Mouse (Mus musculus) midbrain, embryonic 15.5 days (tissue): ENCODE data around the gene Stt3b. TPM values are rescaled to one million over a fixed set of nuclear protein-coding genes. Genes with fewer than 3 reads are reported as not detected.

Experiments
- ATAC-seq: fragments of 200-750 bp; cut with Nextera tagmentation; replicated peaks from 2 replicates; pipeline ENCODE4 v1.8.0; 2017; ENCODE audit warnings: moderate TSS enrichment
- H3K27ac ChIP-seq: fragments of 300-500 bp; sonication (generic); 2 replicates; pipeline ENCODE4 v1.5.1; 2015; ENCODE audit warnings: mild to moderate bottlenecking, inconsistent platforms
- H3K27me3 ChIP-seq: fragments of 300-500 bp; sonication (generic); replicated peaks from 2 replicates; pipeline ENCODE4 v1.6.1; 2015; ENCODE audit warnings: inconsistent platforms
- H3K36me3 ChIP-seq: fragments of 300-500 bp; sonication (generic); replicated peaks from 2 replicates; pipeline ENCODE4 v1.6.1; 2015; ENCODE audit warnings: inconsistent platforms
- H3K4me1 ChIP-seq: fragments of 300-500 bp; sonication (generic); 2 replicates; pipeline ENCODE4 v1.6.1; 2015; ENCODE audit warnings: inconsistent platforms
- H3K4me2 ChIP-seq: fragments of 300-500 bp; sonication (generic); 2 replicates; pipeline ENCODE4 v1.6.1; 2015; ENCODE audit warnings: inconsistent platforms, mild to moderate bottlenecking, moderate library complexity
- H3K4me3 ChIP-seq: fragments of 300-500 bp; sonication (generic); 2 replicates; pipeline ENCODE4 v1.5.1; 2015; ENCODE audit warnings: mild to moderate bottlenecking, inconsistent platforms
- H3K9ac ChIP-seq: fragments of 300-500 bp; sonication (generic); 2 replicates; pipeline ENCODE4 v1.6.1; 2015; ENCODE audit warnings: mild to moderate bottlenecking, inconsistent platforms
- H3K9me3 ChIP-seq: fragments of 300-500 bp; sonication (generic); 2 replicates; pipeline ENCODE4 v1.6.1; 2016; ENCODE audit warnings: inconsistent platforms
- WGBS: fragments of 180-500 bp; shearing (Covaris S2); methylation state at CpG from one replicate; pipeline ENCODE4 v1.1.7; 2015; ENCODE audit warnings: mixed read lengths; 5-methylcytosine and 5-hydroxymethylcytosine counted together
- polyA plus RNA-seq: library from polyadenylated mRNA; unstranded; fragments of >200 nt; fragmentation: Nextera tagmentation; extraction: Ambion mirVana; gene quantifications from 2 replicates; pipeline ENCODE4 v1.2.1, GENCODE M21; 2015

The Stt3b gene
- polyA plus RNA-seq, 1 experiment from 2014 or later: 80.5 TPM

GRCm38 (mm10) chr9:115220466-115220865, 89.8 kb downstream of the Stt3b start:
- H3K9ac ChIP-seq: no peak overlapping the region
- 80% methylated on average over 7 of the region's 7 CpGs for WGBS
- no peak overlapping the region for H3K4me3 ChIP-seq
- H3K27ac ChIP-seq: no peak overlapping the region
- no peak for ATAC-seq
- H3K4me2 ChIP-seq: no peak overlapping the region
- H3K9me3 ChIP-seq: no peaks in the 10 kb centered on the region
- no peaks in the 10 kb centered on the region for H3K36me3 ChIP-seq
- H3K27me3 ChIP-seq: no peaks in the 10 kb centered on the region
- peaks cover 7% of the 10 kb centered on the region; the same call in 1 of the 2 replicates for H3K4me1 ChIP-seq

GRCm38 (mm10) chr9:115217984-115218383, 92.2 kb downstream of the Stt3b start:
- no peak for ATAC-seq
- H3K9ac ChIP-seq: no peak overlapping the region
- no peak overlapping the region for H3K27ac ChIP-seq
- 34% methylated on average over 9 of the region's 9 CpGs for WGBS
- no peak overlapping the region for H3K4me3 ChIP-seq
- H3K9me3 ChIP-seq: no peaks in the 10 kb centered on the region
- H3K27me3 ChIP-seq: no peaks in the 10 kb centered on the region
- H3K36me3 ChIP-seq: no peaks in the 10 kb centered on the region
- peaks cover 4% of the 10 kb centered on the region; the same call in 1 of the 2 replicates for H3K4me1 ChIP-seq
- no peak overlapping the region for H3K4me2 ChIP-seq

- ATAC-seq: no peak
- no peaks in the 10 kb centered on the region for H3K9me3 ChIP-seq
- H3K36me3 ChIP-seq: no peaks in the 10 kb centered on the region
- 34% methylated on average over 21 of the region's 21 CpGs for WGBS
- no peak overlapping the region for H3K4me2 ChIP-seq
- no peak overlapping the region for H3K4me3 ChIP-seq
- H3K9ac ChIP-seq: no peak overlapping the region
- H3K27me3 ChIP-seq: no peaks in the 10 kb centered on the region
- H3K4me1 ChIP-seq: peaks cover 4% of the 10 kb centered on the region; the same call in 1 of the 2 replicates
- no peak overlapping the region for H3K27ac ChIP-seq
Measured at GRCm38 (mm10) chr9:115215830-115216701, 94.2 kb downstream of the Stt3b start.

- ATAC-seq: no peak
- WGBS: 20% methylated on average over 7 of the region's 7 CpGs
- no peak overlapping the region for H3K4me2 ChIP-seq
- no peak overlapping the region for H3K4me3 ChIP-seq
- H3K27ac ChIP-seq: no peak overlapping the region
- H3K36me3 ChIP-seq: no peaks in the 10 kb centered on the region
- H3K9me3 ChIP-seq: no peaks in the 10 kb centered on the region
- no peaks in the 10 kb centered on the region for H3K27me3 ChIP-seq
- H3K4me1 ChIP-seq: peaks cover 7% of the 10 kb centered on the region
- no peak overlapping the region for H3K9ac ChIP-seq
Measured at GRCm38 (mm10) chr9:115214572-115215571, 95.3 kb downstream of the Stt3b start.

- 0 out of 2 replicates have a peak overlapping the region, but pooled peaks have one; percentile 26 for H3K27ac ChIP-seq
- 78% methylated on average over 5 of the region's 5 CpGs for WGBS
- H3K4me1 ChIP-seq: peaks cover 7% of the 10 kb centered on the region
- no peaks in the 10 kb centered on the region for H3K36me3 ChIP-seq
- H3K27me3 ChIP-seq: no peaks in the 10 kb centered on the region
- no peak for ATAC-seq
- H3K9ac ChIP-seq: no peak overlapping the region
- no peaks in the 10 kb centered on the region for H3K9me3 ChIP-seq
- no peak overlapping the region for H3K4me2 ChIP-seq
- no peak overlapping the region for H3K4me3 ChIP-seq
Measured at GRCm38 (mm10) chr9:115213755-115214264, 96.4 kb downstream of the Stt3b start.

- no peak for ATAC-seq
Measured at GRCm38 (mm10) chr9:115210535-115210934, 99.7 kb downstream of the Stt3b start.

GRCm38 (mm10) chr9:115209737-115210136, 100.5 kb downstream of the Stt3b start:
- peaks cover 3% of the 10 kb centered on the region; the same call in 1 of the 2 replicates for H3K4me1 ChIP-seq
- H3K9ac ChIP-seq: no peak overlapping the region
- no peak for ATAC-seq
- no peak overlapping the region for H3K4me2 ChIP-seq
- WGBS: 91% methylated on average over 7 of the region's 7 CpGs
- no peaks in the 10 kb centered on the region for H3K36me3 ChIP-seq
- no peak overlapping the region for H3K4me3 ChIP-seq
- no peaks in the 10 kb centered on the region for H3K27me3 ChIP-seq
- no peak overlapping the region for H3K27ac ChIP-seq
- H3K9me3 ChIP-seq: no peaks in the 10 kb centered on the region

More at GRCm38 (mm10) chr9:115210535-115210934, 99.7 kb downstream of the Stt3b start:
- H3K4me1 ChIP-seq: peaks cover 3% of the 10 kb centered on the region; the same call in 1 of the 2 replicates
- H3K36me3 ChIP-seq: no peaks in the 10 kb centered on the region
- H3K4me3 ChIP-seq: no peak overlapping the region
- no peak overlapping the region for H3K4me2 ChIP-seq
- H3K27me3 ChIP-seq: no peaks in the 10 kb centered on the region
- no peaks in the 10 kb centered on the region for H3K9me3 ChIP-seq
- no peak overlapping the region for H3K27ac ChIP-seq
- no peak overlapping the region for H3K9ac ChIP-seq
- WGBS: 83% methylated on average over 12 of the region's 12 CpGs

GRCm38 (mm10) chr9:115206219-115206618, 104.0 kb downstream of the Stt3b start:
- no peak overlapping the region for H3K4me2 ChIP-seq
- WGBS: 75% methylated on average over 5 of the region's 5 CpGs
- no peak overlapping the region for H3K9ac ChIP-seq
- H3K4me1 ChIP-seq: peaks cover 3% of the 10 kb centered on the region; the same call in 1 of the 2 replicates
- no peak overlapping the region for H3K27ac ChIP-seq
- no peaks in the 10 kb centered on the region for H3K36me3 ChIP-seq
- no peak for ATAC-seq
- no peaks in the 10 kb centered on the region for H3K27me3 ChIP-seq
- H3K9me3 ChIP-seq: no peaks in the 10 kb centered on the region
- H3K4me3 ChIP-seq: no peak overlapping the region

- no peak for ATAC-seq
- Histone ChIP-seq H3K27ac (no peak overlapping the region), H3K9me3 (no peaks in the 10 kb centered on the region), H3K9ac (no peak overlapping the region), H3K36me3 (no peaks in the 10 kb centered on the region), H3K4me3 (no peak overlapping the region), H3K4me2 (no peak overlapping the region), H3K27me3 (no peaks in the 10 kb centered on the region), H3K4me1 (no peaks in the 10 kb centered on the region)
- WGBS: 28% methylated on average over 6 of the region's 6 CpGs
Measured at GRCm38 (mm10) chr9:115205491-115205890, 104.7 kb downstream of the Stt3b start.

- Histone ChIP-seq H3K36me3 (no peaks in the 10 kb centered on the region), H3K4me1 (no peaks in the 10 kb centered on the region), H3K9me3 (no peaks in the 10 kb centered on the region), H3K4me3 (no peak overlapping the region), H3K27ac (no peak overlapping the region), H3K4me2 (no peak overlapping the region), H3K9ac (no peak overlapping the region), H3K27me3 (no peaks in the 10 kb centered on the region)
- no peak for ATAC-seq
- WGBS: 59% methylated on average over 6 of the region's 6 CpGs
Measured at GRCm38 (mm10) chr9:115203136-115203535, 107.1 kb downstream of the Stt3b start.

- Histone ChIP-seq H3K9ac (no peak overlapping the region), H3K9me3 (no peaks in the 10 kb centered on the region), H3K27me3 (no peaks in the 10 kb centered on the region), H3K27ac (no peak overlapping the region), H3K4me1 (no peaks in the 10 kb centered on the region), H3K36me3 (no peaks in the 10 kb centered on the region), H3K4me2 (no peak overlapping the region), H3K4me3 (no peak overlapping the region)
- no peak for ATAC-seq
- 93% methylated on average over 6 of the region's 6 CpGs for WGBS
Measured at GRCm38 (mm10) chr9:115201264-115201663, 109.0 kb downstream of the Stt3b start.
